ENCODE assay signal across 19 mouse cellular contexts in the genomic region with DNA sequence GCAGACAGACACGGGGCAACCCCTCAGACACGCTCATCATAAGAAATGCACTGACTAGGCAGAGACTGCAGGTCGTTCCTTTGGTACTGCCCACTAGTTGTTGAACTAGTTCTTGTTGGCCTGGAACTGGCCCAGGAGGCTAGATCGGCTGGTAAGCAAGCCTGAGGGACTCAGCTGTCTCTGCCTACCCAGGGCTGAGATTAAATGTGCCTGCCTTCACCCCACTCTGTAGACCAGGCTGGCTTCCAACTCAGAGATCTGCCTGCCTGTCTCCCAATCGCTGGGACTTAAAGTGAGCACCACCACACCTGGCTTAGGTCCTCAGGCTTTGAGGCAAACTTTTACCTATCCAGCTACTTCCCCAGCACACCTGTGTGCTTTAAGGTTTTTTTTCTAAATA. TPM values are rescaled to one million over a fixed set of nuclear protein-coding genes. Genes with fewer than 3 reads are reported as not detected.
"Had no signal": no experiment of that assay in that cellular context is flagged by ENCODE, and none has a peak within 500 bp of the region (broad histone marks: within the 10 kb centered on the region; RNA-seq: fewer than 3 reads in every experiment).

No protein-coding gene starts in this region.

- H3K4me2 ChIP-seq: lung, embryonic 14.5 days; midbrain, embryonic 12.5 days; neural tube, embryonic 12.5 days; stomach, embryonic 15.5 days had no signal

- DNase-seq: lung, adult 18-20 months; lung, embryonic 14.5 days; lung, postnatal 10 days; lung, postnatal 4 days; midbrain, embryonic 14.5 days; thymus, adult 2 months; thymus, postnatal 25 days; thymus, postnatal 4 days had no signal

- H3K27ac ChIP-seq: midbrain, embryonic 10.5 days; midbrain, embryonic 12.5 days; neural tube, embryonic 12.5 days; stomach, embryonic 15.5 days; stomach, postnatal 0 days had no signal

- H3K4me3 ChIP-seq: midbrain, embryonic 10.5 days; midbrain, embryonic 12.5 days; neural tube, embryonic 12.5 days; stomach, embryonic 15.5 days had no signal

- H3K9ac ChIP-seq: lung, embryonic 14.5 days; midbrain, embryonic 12.5 days; neural tube, embryonic 12.5 days; stomach, embryonic 15.5 days had no signal

- H3K27me3 ChIP-seq: midbrain, embryonic 12.5 days; neural tube, embryonic 12.5 days; stomach, embryonic 15.5 days had no signal

- H3K9me3 ChIP-seq: midbrain, embryonic 10.5 days; midbrain, embryonic 12.5 days; neural tube, embryonic 12.5 days; stomach, embryonic 15.5 days had no signal

RNA-seq across cellular contexts. Expression of a gene that starts 35.5 kb away (rescaled TPM):
- total RNA-seq: megakaryocyte-erythroid progenitor cell, adult 5-6 weeks; midbrain, postnatal 0 days; monocyte, adult 5-6 weeks; neutrophil, adult 5-6 weeks had no signal
- polyA plus RNA-seq: midbrain, postnatal 0 days; spleen, adult 2 months; thymus, adult 2 months; urinary bladder, adult 2 months had no signal
